Mouse (Mus musculus) gastrocnemius, postnatal 36 days (tissue): ENCODE results near the gene Tnrc6b. TPM values are rescaled to one million over a fixed set of nuclear protein-coding genes. Genes with fewer than 3 reads are reported as not detected.
"Not testable (repeated sequence)": the region's sequence is repeated elsewhere in the genome, so short reads cannot be mapped to it uniquely, and the experiment has no call there.

ENCODE experiments used
- DNase-seq, 2 experiments: peaks; one replicate each; pipeline ENCODE4 v3.0.0; 2022
- intact Hi-C: fragments of 180-260 bp; cut with DNase I; formaldehyde crosslinking; loops from one replicate; pipeline ENCODE4 v1.15.1; 2025
- total RNA-seq, 2 experiments: library from RNA; stranded (reverse); gene quantifications; 2 replicates each; pipeline ENCODE4 v1.2.3; 2021

Gene Tnrc6b
- total RNA-seq, 2 experiments from 2014 or later, result 38.3 to 51.1 TPM

DNA sequence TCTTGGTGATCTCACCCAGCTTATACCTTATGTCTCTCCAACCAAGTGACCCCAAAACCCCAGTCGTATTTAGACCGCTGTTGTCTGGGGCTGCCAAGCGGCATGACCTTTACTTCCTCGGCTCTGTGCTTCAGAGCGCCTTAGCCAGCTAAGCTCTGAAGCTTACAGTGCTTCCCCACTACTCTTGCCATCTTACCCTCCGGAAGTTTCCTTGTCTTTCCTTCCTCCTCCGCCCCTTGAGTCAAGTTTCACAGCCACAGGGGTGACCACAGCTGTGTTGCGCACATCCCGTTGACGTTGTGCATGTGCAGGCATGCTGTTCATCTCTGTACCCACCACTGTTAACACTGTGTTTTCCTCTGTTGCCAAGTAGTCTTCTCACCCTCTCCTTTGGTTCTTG lies 185.6 kb downstream of the Tnrc6b start:
- no peak for DNase-seq
- intact Hi-C loops, result no loop called here

DNA sequence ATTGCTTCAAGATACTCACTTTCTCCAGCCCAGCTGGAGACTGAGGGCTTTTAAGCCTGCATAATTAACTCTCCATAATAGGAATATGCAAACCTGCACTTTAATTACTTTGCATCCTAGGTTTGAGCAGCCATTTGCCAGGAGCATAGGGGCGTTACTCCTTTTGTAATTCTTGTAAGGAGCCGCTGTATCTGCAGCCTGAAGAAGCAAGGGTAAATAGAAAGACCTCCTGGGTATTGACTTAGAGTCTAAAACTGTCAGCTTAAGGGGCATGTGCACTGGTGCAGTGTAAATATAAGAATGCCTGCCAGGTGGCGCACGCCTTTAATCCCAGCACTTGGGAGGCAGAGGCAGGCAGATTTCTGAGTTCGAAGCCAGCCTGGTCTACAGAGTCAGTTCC lies 186.8 kb downstream of the Tnrc6b start:
- intact Hi-C loops, result no loop called here
- DNase-seq, result no peak

DNA sequence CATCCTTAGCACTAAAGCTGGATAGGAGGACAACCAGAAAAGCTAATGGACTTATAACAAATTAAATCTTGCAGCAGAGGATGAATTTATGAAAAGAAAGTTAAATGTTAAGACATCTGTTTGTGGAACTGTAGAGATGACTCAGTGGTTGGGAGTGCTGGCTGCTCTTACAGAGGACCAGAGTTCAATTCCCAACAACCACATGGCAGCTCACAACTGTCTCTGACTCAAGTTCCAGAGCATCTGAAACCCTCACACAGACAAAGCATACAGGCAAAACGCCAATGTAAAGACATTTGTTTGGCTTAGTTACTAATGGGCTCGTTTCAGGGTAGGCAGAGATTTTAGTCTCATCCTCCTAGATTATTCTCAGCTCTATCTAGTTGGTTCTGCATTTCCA lies 188.7 kb downstream of the Tnrc6b start:
- DNase-seq, result no peak
- intact Hi-C loops, result no loop called here

DNA sequence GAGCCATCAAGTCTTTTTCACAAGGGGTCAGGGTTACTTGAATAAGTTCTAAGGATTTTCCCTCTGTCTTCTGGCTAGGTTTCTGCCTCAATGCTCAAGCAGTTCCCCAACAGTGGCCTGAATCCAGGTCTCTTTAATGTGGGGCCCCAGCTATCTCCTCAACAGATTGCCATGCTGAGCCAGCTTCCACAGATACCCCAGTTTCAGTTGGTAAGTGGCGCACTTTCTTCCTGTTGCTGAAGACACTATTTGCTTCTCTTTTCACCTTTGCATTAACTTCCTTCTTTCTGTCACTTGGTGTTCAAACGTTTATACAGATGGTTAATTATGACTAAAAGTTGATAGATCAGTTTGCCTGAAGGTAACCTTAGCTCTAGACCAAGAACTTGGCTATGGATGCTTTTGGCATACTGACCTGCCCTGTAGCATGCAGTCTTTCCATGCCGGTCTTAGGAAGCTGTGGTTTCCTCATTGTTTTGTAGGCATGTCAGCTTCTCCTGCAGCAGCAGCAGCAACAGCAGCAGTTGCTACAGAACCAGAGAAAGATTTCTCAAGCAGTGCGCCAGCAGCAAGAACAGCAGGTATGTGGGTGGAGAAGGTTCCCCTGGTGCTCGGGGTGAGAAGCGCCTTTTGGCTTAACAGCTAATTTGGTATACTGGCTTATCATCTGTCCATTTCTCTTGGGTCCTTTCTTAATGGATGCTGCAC lies 190.8 kb downstream of the Tnrc6b start:
- no peak for DNase-seq
- intact Hi-C loops, result no loop called here

DNA sequence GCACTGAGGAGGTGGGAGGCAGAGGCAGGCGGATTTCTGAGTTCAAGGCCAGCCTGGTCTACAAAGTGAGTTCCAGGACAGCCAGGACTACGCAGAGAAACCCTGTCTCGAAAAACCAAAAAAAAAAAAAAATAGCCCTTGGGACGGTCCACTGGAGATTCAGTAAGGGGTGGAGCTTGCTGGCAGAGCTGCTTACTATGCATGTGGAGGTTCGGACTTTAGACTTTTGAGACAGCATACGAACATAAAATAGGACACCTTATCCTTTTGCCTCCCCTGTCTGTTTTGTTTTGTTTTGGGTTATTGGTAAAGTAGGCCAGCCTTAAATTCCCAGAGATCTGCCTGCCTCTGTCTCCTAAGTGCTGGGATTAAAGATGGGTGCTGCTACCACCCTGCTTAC lies 193.7 kb downstream of the Tnrc6b start:
- intact Hi-C loops, DNase-seq: not testable (repeated sequence)

DNA sequence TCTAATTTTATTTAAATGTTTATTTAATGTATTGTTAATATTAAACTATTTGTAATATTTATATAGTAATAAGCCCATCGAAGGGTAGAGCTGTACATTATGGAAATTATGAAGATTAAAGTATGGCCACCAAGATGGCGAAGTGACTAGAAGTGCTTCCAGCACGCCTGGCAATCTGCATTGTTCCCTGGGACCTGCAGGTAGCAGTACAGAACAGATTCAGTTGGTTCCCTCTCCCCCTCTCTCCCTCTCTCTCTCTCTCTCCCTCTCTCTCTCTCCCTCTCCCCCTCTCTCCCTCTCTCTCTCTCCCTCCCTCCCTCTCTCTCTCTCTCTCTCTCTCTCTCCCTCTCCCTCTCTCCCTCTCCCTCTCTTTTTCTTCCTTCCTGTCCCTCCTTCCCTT lies 199.1 kb downstream of the Tnrc6b start:
- DNase-seq, result no peak

DNA sequence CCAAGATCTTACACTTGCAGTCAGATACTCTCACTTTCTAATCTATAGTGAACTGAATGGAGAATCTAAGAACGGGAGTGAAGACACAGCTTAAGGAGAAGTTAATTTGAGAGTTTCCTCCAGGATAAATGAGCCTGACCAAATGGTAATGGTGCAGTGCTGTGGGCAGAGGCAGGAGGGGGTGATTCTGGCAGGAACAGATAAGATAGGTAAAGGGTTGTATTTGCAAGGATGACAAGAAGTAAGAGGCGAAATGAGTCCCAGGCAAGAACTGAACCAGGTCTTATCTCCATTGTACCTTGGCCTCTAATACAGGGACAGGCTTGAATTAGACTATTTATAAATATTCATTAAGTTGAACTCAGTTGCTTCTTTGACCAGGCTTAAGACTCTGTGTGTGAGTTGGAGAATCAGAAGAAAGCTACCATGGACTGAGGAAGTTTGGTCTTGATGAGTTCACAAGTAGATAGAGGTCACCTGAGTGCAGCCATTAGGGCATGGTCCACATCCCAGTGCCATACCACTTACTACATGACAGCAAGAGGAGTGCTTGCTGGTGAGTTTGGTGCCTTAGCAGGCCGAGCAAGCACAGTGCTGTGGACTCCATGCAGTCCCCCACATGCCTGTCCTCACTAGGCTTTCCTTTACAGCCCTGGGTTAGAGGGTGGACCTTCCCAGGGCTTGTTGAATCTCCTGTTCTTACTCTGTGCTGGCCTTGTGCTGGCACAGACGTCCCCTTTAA lies 199.8 kb downstream of the Tnrc6b start:
- no peak for DNase-seq

More for the DNA sequence above, 199.1 kb downstream of the Tnrc6b start:
- intact Hi-C loops, result no loop called here

DNA sequence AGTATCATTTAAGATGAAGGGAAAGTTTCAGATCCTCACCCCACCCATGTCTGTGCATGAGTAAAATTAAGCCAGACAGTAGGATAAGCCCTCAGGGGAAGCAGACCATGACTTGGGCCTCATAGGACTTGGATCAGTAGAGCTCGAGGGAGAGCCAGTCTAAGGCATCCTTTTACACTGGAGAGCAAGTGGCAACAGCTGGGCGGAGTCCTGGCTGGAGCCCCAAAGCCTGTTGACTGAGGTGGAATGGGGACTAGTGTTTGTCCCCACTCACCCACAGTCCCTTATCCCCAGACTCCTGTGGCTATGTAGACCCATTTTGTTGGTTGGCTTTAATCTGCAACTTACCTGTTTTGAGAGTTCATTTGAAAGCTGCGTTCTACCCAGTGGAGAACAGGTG lies 201.1 kb downstream of the Tnrc6b start:
- no peak for DNase-seq
- intact Hi-C loops, result no loop called here

More for the DNA sequence above, 199.8 kb downstream of the Tnrc6b start:
- intact Hi-C loops, result no loop called here

DNA sequence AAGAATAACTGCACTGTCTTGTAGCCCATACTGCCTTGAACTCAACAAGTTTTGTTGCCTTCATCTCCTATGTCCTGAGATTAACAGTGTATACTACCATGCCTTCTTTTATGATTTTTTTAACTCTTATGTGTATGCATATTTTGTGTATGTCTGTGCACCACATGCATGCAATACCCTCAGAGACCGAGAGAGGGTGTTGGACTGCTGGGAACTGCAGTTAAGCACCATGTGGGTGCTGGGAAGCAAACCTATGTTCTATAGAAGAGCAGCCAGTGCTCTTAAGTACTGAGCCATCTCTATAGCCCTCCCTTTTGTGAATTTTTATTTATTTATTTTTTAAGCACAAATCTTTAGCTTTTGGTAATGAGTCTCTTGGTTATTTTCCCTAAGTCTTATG lies 202.7 kb downstream of the Tnrc6b start:
- DNase-seq, result no peak
- intact Hi-C loops, result no loop called here

DNA sequence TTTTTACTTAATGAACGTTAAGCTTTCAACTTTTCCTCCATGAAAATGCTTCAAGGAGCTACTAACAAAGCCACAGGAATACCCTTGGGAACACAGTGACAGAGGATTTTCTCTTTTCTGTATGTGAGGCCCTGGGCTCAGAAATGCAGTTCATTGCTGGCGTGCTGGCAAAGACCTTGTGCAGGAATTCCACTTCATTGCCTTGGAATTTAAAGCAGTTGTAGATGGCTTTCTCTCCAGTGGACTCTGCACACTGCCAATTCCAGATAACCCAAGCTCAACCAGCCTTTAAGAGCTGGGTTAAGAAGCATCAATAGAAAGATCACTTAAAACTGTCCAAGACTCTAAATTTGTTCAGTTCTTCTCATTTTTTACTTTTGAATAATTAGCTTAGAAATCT lies 204.7 kb downstream of the Tnrc6b start:
- intact Hi-C loops, result no loop called here
- DNase-seq, result no peak

DNA sequence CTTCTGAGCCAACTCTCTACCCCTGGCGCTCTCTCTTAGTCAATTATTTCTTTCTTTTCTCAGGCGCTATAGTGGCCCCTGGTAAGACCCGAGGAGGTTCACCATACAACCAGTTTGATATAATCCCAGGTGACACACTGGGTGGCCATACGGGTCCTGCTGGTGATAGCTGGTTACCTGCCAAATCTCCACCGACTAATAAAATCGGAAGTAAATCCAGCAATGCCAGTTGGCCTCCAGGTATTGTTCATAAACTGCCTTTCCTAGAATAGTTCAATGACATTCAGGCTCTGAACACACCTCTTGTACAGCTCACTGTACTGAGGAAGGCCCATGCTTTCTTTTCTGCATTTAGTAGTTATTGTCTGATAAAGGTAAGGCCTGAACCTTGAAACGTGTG lies 205.5 kb downstream of the Tnrc6b start:
- intact Hi-C loops, result no loop called here
- DNase-seq, result no peak

DNA sequence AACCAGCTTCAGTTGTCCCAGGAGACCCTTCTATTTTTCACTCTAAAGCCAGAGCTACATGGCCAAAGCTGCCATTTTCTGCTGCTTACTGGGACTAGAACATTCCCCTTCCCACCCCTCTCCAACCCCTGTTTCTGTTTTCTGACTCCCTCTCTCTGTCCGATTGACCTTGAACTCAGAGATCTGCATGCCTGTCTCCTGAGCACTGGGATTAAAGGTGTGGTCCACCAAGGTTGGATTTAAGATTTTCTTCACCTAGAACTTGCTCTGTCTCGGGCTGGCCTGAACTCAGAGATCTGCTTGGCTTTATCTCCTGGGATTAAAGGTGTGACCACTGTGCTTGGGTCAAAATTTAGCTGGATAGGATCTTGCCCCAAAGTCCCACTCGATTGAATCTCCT lies 209.2 kb downstream of the Tnrc6b start:
- DNase-seq, result no peak
- intact Hi-C loops, result no loop called here

DNA sequence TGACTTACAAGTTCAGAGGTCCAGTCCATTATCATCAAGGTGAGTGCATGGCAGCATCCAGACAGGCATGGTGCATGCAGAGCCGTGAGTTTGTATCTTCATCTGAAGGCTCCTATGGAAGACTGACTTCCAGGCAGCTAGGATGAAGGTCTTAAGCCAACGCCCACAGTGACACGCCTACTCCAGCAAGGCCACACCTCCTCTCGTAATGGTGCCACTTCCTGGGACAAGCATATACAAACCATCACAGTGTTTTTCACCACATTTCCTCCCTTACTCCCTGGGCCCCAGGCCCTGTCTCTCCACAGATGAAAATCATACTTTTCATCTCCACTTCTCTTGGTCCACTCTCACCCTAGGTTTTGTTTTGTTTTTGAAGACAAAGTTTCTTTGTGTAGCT lies 210.7 kb downstream of the Tnrc6b start:
- intact Hi-C loops, result no loop called here
- no peak for DNase-seq

DNA sequence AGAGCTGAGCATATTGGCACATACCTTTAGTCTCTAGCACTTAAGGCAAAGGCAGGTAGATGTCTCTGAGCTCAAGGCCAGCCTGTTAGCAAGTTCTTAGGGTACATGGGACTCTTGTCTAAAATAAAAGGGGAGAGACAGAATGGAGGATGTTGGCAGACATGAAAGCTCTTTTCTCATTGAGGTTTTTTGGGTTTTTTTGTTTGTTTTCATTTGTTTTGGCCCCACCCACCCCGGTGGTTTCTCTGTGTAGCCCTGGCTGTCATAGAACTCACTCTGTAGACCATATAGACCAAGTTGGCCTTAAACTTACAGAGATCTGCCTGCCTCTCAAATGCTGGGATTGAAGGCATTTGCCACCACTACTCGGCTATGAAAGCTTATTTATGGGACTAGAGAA lies 213.1 kb downstream of the Tnrc6b start:
- DNase-seq, result no peak
- intact Hi-C loops, result no loop called here

DNA sequence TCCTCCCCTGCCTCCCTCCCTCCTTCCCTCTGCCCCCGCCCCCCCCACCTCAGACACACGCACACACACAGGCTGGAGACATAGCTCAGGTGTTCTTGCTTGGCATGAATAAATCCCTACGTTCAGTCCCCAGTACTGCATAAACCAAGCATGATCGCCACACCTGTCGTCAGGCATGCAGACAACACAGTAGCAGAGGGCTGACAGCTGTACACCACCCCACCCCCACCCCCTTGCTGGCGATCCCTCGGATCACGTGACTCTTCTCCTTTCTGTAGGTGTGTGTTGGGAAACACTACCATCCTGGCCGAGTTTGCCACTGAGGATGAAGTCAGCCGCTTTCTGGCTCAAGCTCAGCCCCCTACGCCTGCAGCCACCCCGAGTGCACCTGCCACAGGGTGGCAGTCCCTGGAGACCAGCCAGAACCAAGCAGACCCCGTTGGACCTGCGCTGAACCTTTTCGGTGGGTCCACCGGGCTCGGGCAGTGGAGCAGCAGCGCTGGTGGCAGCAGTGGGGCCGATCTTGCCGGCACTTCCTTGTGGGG lies 217.8 kb downstream of the Tnrc6b start:
- no peak for DNase-seq
- intact Hi-C loops, result no loop called here

DNA sequence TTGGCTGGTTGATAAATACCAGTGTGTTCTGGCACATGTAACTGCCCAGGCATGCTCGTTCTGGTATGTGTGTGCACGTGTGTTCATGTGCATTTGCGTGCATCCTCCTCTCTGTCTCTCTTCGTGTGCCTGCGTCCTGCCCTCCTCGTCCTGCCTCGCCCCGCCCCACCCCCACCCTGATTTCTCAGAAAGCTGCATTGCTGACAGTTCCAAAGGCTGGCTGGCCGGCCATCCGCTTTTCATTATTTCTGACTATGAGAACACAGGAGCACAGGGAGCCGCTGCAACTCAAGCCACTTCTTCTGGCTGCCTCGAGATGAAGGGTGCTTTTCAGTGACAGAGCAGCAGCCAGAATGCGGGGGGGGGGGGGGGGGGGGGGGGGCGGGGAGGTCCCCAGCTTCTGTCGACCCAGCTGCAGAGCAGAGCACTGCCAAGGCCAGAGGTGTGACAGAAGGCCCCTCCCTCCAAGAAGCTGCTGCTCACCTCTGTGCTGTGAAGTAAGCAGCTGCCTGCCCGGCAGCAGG lies 219.0 kb downstream of the Tnrc6b start:
- DNase-seq, result no peak
- intact Hi-C loops, result no loop called here

DNA sequence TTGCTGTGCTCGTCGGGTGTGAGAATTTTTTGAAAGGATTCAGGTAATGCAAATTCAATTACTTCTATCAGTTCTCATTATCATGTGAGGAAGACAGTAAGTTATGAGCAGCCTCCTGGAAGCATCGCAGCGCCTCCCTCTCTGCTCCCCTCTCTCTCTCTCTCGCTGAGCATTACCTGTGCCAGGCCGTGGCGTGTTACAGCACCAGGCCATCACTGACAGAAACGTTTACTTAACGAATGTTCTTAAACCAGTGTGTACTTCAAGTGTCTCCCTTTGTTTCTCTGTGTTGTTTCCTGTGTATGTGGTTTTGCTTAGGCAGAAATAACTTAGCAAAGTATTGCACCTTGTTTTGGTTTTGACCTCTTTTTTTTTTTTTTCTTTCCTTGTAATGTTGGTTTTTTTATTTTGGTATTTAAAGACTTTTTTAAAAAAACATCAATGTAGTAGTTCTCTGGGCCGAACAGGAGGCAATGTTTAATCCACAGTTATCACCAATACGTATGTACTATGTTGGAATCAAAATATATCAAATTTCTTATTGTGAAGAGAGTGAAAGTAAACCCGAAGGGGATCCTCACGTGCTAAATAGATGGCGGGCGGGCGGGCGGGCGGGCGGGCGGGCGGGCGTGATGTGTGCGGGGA lies 219.7 kb downstream of the Tnrc6b start:
- DNase-seq, intact Hi-C loops: not testable (repeated sequence)

DNA sequence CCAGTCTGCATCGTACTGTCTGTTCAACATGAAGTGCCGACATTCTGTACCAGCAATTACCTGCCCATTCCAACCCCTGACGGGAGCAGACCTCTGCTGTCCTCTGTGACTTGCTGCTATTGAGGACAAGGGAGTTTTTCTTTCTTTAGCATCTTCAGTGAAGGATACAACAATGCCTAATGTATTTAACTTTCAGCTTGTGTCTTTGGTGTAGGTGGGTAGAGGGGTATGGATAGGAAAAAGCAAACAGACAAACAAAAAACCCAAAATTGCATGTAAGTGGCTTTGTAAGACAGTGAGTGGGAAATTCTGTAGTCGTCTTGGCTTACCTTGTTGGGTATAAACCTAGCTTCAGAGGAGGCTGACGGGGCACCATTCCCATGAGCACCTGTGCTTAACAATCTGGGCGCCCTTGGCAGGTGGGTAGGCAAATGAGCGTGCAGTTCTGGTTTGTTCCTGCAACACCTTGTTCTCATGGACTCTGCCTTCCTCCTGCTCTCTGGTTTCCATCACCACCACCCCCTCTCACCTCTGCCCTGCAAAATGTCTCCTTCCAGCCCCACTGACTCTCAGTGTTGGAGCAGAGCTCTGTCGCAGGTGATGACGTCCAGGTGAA lies 220.3 kb downstream of the Tnrc6b start:
- intact Hi-C loops, result no loop called here
- no peak for DNase-seq

DNA sequence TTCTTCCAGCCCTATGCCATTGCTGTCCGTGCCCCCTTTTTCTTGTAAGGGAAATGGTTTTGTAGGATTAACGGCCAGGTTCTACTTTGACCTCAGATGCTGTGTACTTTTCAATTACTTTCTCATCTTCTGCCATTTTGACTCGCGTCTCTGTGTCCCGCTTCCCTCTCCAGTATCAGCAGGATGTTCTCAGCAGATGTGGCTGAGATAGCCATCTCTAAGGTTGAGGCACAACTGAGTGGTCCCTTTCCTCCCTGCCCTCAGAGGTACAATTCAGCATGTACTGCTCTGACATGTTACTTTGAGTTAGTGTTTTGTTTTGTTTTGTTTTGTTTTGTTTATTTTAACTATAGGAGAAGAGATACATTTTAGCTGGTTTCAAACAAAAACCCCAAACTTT lies 223.7 kb downstream of the Tnrc6b start:
- no peak for DNase-seq
- intact Hi-C loops, result no loop called here

DNA sequence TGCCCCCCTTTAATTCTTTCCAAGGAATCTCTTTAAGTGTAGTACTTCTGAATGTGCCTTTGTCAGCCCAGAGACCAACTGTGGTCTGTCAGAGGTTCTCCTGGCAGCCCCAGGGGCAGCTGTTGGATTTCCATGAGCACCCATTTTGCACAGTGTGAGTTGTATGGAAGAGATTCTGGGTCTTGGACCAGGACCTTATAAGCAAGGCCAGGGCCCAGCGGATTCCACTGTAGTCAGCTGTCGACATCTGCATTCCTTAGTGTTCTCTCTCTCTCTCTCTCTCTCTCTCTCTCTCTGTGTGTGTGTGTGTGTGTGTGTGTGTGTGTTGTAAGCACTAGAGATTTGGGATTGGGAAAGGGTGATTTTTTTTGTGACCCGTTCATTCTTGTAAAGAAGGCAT lies 225.6 kb downstream of the Tnrc6b start:
- intact Hi-C loops, result no loop called here
- no peak for DNase-seq

DNA sequence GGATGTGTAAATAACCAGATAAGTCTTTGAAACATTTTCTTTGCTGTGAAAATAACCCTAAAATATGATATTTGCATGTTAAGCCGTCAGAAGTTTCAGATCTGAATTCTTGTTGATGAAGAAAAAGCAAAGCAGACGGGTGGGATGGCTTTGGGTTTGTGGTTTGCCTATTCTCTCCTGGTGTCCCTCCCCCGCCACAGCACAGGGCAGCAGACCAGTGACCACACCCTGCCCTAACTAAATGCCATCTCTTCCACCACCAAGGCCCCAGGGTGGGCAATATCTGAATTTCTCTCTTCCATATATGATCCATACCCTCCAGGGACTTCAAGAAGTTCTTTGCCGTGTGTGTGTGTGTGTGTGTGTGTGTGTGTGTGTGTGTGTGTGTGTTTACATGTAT lies 227.5 kb downstream of the Tnrc6b start:
- intact Hi-C loops, result no loop called here
- no peak for DNase-seq
